Mouse (Mus musculus) ES-Bruce4 (cell line): ENCODE results near the gene Cd48.

Source experiments
- CTCF ChIP-seq: IDR thresholded peaks from one replicate; pipeline ENCODE4 v1.8.1; 2011; ENCODE audit warnings: low read depth, low read length
- EP300 ChIP-seq: IDR thresholded peaks from 2 replicates; pipeline ENCODE4 v1.6.1; 2011; ENCODE audit warnings: low read depth, low read length; ENCODE audit not compliant: insufficient read depth
- POLR2A ChIP-seq: IDR thresholded peaks from one replicate; pipeline ENCODE4 v1.8.1; 2011; ENCODE audit warnings: low read length; ENCODE audit not compliant: insufficient read depth

DNA sequence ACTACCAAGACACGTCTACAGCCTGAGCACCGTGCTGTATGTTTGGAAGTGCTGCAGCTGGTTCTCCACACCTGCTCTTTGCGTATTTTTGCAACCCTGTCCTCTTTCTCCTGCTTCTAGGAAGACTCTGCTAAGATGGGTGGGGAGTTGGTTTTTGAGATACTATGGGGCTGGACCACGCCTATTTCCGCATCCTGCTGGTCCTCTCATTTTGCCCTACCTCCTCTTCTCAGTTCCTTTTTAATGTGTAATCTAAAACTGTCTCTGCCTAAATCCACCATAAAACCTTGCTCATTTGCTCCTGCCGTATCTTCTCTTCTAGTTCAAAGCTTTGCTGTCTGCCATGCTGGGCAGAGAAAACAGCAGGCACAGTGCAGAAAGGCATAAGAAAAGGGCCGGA, 800 bp upstream of the Cd48 start:
- TF ChIP-seq POLR2A: no peak
- TF ChIP-seq CTCF: no peak
- no peak for TF ChIP-seq EP300
